Mouse (Mus musculus): ENCODE data around the gene Hoxa6. TPM values are rescaled to one million over a fixed set of nuclear protein-coding genes. Genes with fewer than 3 reads are reported as not detected.
A peak's percentile ranks its signal among the peaks of the same experiment; 100 is the strongest.

The Hoxa6 gene
- polyA plus RNA-seq, 1 experiment from 2014 or later = not detected

- Histone ChIP-seq H3K9ac (ENCODE audit: low read length) (no peak overlapping the region), H3K27ac (ENCODE audit: low read depth, low read length) (no peak overlapping the region), H3K4me1 (ENCODE audit: control insufficient read depth, insufficient read depth, low read length) (no peaks in the 10 kb centered on the region), H3K36me3 (ENCODE audit: control insufficient read depth, insufficient read depth, low read length) (no peaks in the 10 kb centered on the region), H3K9me3 (replicated peaks; ENCODE audit: control insufficient read depth, low read length) (no peaks in the 10 kb centered on the region), H3K27me3 (replicated peaks; ENCODE audit: control insufficient read depth, insufficient read depth, low read length) (peaks cover 96% of the 10 kb centered on the region), H3K4me2 (ENCODE audit: low read length) (peak overlapping the region; percentile 31), H3K4me3 (ENCODE audit: low read depth, low read length) (no peak overlapping the region)
- peak; percentile 46 for DNase-seq (ENCODE audit: low spot score)
- WGBS = under 1% methylated on average over 35 of the region's 35 CpGs
- ATAC-seq = peak; percentile 42; the same call in 1 of the 2 replicates
These were observed 36.0 kb downstream of the Hoxa6 start for GRCm38 (mm10) chr6:52172501-52172900.

- Histone ChIP-seq H3K4me3 (ENCODE audit: low read depth, low read length) (no peak overlapping the region), H3K4me2 (ENCODE audit: low read length) (no peak overlapping the region)
- ATAC-seq = no peak
These were observed 36.6 kb downstream of the Hoxa6 start for GRCm38 (mm10) chr6:52171938-52172337.

GRCm38 (mm10) chr6:52171331-52171730 is 37.2 kb downstream of the Hoxa6 start:
- ATAC-seq (no peak), DNase-seq (ENCODE audit: low spot score) (no peak)
- no peaks in the 10 kb centered on the region for H3K36me3 ChIP-seq (ENCODE audit: control insufficient read depth, insufficient read depth, low read length)
- H3K4me3 ChIP-seq (ENCODE audit: low read depth, low read length) = no peak overlapping the region
- no peaks in the 10 kb centered on the region for H3K9me3 ChIP-seq (replicated peaks; ENCODE audit: control insufficient read depth, low read length)
- peaks cover 96% of the 10 kb centered on the region for H3K27me3 ChIP-seq (replicated peaks; ENCODE audit: control insufficient read depth, insufficient read depth, low read length)
- 0% methylated on average over 4 of the region's 4 CpGs for WGBS
- H3K4me1 ChIP-seq (ENCODE audit: control insufficient read depth, insufficient read depth, low read length) = no peaks in the 10 kb centered on the region
- no peak overlapping the region for H3K27ac ChIP-seq (ENCODE audit: low read depth, low read length)
- H3K4me2 ChIP-seq (ENCODE audit: low read length) = no peak overlapping the region
- no peak overlapping the region for H3K9ac ChIP-seq (ENCODE audit: low read length)

More at GRCm38 (mm10) chr6:52171938-52172337, 36.6 kb downstream of the Hoxa6 start:
- no peak for DNase-seq (ENCODE audit: low spot score)
- no peak overlapping the region for H3K9ac ChIP-seq (ENCODE audit: low read length)
- H3K9me3 ChIP-seq (replicated peaks; ENCODE audit: control insufficient read depth, low read length) = no peaks in the 10 kb centered on the region
- H3K27ac ChIP-seq (ENCODE audit: low read depth, low read length) = no peak overlapping the region
- 1% methylated on average over 7 of the region's 7 CpGs for WGBS
- peaks cover 96% of the 10 kb centered on the region for H3K27me3 ChIP-seq (replicated peaks; ENCODE audit: control insufficient read depth, insufficient read depth, low read length)
- H3K36me3 ChIP-seq (ENCODE audit: control insufficient read depth, insufficient read depth, low read length) = no peaks in the 10 kb centered on the region
- H3K4me1 ChIP-seq (ENCODE audit: control insufficient read depth, insufficient read depth, low read length) = no peaks in the 10 kb centered on the region

GRCm38 (mm10) chr6:52170898-52171223 is 37.7 kb downstream of the Hoxa6 start:
- no peak for ATAC-seq
- H3K27ac ChIP-seq (ENCODE audit: low read depth, low read length) = no peak overlapping the region
- no peaks in the 10 kb centered on the region for H3K4me1 ChIP-seq (ENCODE audit: control insufficient read depth, insufficient read depth, low read length)
- no peak overlapping the region for H3K4me3 ChIP-seq (ENCODE audit: low read depth, low read length)
- H3K4me2 ChIP-seq (ENCODE audit: low read length) = no peak overlapping the region
- WGBS = 2% methylated on average over 5 of the region's 5 CpGs
- peaks cover 96% of the 10 kb centered on the region for H3K27me3 ChIP-seq (replicated peaks; ENCODE audit: control insufficient read depth, insufficient read depth, low read length)
- no peak overlapping the region for H3K9ac ChIP-seq (ENCODE audit: low read length)
- no peak for DNase-seq (ENCODE audit: low spot score)
- H3K9me3 ChIP-seq (replicated peaks; ENCODE audit: control insufficient read depth, low read length) = no peaks in the 10 kb centered on the region
- H3K36me3 ChIP-seq (ENCODE audit: control insufficient read depth, insufficient read depth, low read length) = no peaks in the 10 kb centered on the region

GRCm38 (mm10) chr6:52170166-52170897 is 38.2 kb downstream of the Hoxa6 start:
- H3K9ac ChIP-seq (ENCODE audit: low read length) = no peak overlapping the region
- no peaks in the 10 kb centered on the region for H3K9me3 ChIP-seq (replicated peaks; ENCODE audit: control insufficient read depth, low read length)
- H3K4me3 ChIP-seq (ENCODE audit: low read depth, low read length) = no peak overlapping the region
- DNase-seq (ENCODE audit: low spot score) = no peak
- ATAC-seq = no peak
- H3K27ac ChIP-seq (ENCODE audit: low read depth, low read length) = no peak overlapping the region
- WGBS = under 1% methylated on average over 40 of the region's 40 CpGs
- no peak overlapping the region for H3K4me2 ChIP-seq (ENCODE audit: low read length)
- H3K27me3 ChIP-seq (replicated peaks; ENCODE audit: control insufficient read depth, insufficient read depth, low read length) = peaks cover 96% of the 10 kb centered on the region
- no peaks in the 10 kb centered on the region for H3K4me1 ChIP-seq (ENCODE audit: control insufficient read depth, insufficient read depth, low read length)
- no peaks in the 10 kb centered on the region for H3K36me3 ChIP-seq (ENCODE audit: control insufficient read depth, insufficient read depth, low read length)

- Histone ChIP-seq H3K9me3 (replicated peaks; ENCODE audit: control insufficient read depth, low read length) (no peaks in the 10 kb centered on the region), H3K36me3 (ENCODE audit: control insufficient read depth, insufficient read depth, low read length) (no peaks in the 10 kb centered on the region), H3K27ac (ENCODE audit: low read depth, low read length) (no peak overlapping the region), H3K4me3 (ENCODE audit: low read depth, low read length) (no peak overlapping the region), H3K4me1 (ENCODE audit: control insufficient read depth, insufficient read depth, low read length) (no peaks in the 10 kb centered on the region), H3K4me2 (ENCODE audit: low read length) (no peak overlapping the region), H3K27me3 (replicated peaks; ENCODE audit: control insufficient read depth, insufficient read depth, low read length) (peaks cover 96% of the 10 kb centered on the region), H3K9ac (ENCODE audit: low read length) (no peak overlapping the region)
- DNase-seq (ENCODE audit: low spot score) (no peak), ATAC-seq (no peak)
- 3% methylated on average over 16 of the region's 16 CpGs for WGBS
These were observed 38.9 kb downstream of the Hoxa6 start for GRCm38 (mm10) chr6:52169499-52170165.

- H3K4me3 ChIP-seq (ENCODE audit: low read depth, low read length) = no peak overlapping the region
- H3K4me2 ChIP-seq (ENCODE audit: low read length) = no peak overlapping the region
- H3K27me3 ChIP-seq (replicated peaks; ENCODE audit: control insufficient read depth, insufficient read depth, low read length) = peaks cover 96% of the 10 kb centered on the region
- no peak overlapping the region for H3K27ac ChIP-seq (ENCODE audit: low read depth, low read length)
- H3K4me1 ChIP-seq (ENCODE audit: control insufficient read depth, insufficient read depth, low read length) = no peaks in the 10 kb centered on the region
- H3K36me3 ChIP-seq (ENCODE audit: control insufficient read depth, insufficient read depth, low read length) = no peaks in the 10 kb centered on the region
- peak; percentile 49 for DNase-seq (ENCODE audit: low spot score)
- no peak for ATAC-seq
- no peak overlapping the region for H3K9ac ChIP-seq (ENCODE audit: low read length)
- 1% methylated on average over 42 of the region's 42 CpGs for WGBS
- H3K9me3 ChIP-seq (replicated peaks; ENCODE audit: control insufficient read depth, low read length) = no peaks in the 10 kb centered on the region
These were observed 40.1 kb downstream of the Hoxa6 start for GRCm38 (mm10) chr6:52168191-52169055.

- no peak overlapping the region for H3K4me2 ChIP-seq (ENCODE audit: low read length)
- no peak for ATAC-seq
- no peaks in the 10 kb centered on the region for H3K9me3 ChIP-seq (replicated peaks; ENCODE audit: control insufficient read depth, low read length)
- no peak overlapping the region for H3K9ac ChIP-seq (ENCODE audit: low read length)
- under 1% methylated on average over 14 of the region's 14 CpGs for WGBS
- no peak overlapping the region for H3K4me3 ChIP-seq (ENCODE audit: low read depth, low read length)
- peaks cover 96% of the 10 kb centered on the region for H3K27me3 ChIP-seq (replicated peaks; ENCODE audit: control insufficient read depth, insufficient read depth, low read length)
- H3K4me1 ChIP-seq (ENCODE audit: control insufficient read depth, insufficient read depth, low read length) = no peaks in the 10 kb centered on the region
- H3K27ac ChIP-seq (ENCODE audit: low read depth, low read length) = no peak overlapping the region
- H3K36me3 ChIP-seq (ENCODE audit: control insufficient read depth, insufficient read depth, low read length) = no peaks in the 10 kb centered on the region
- no peak for DNase-seq (ENCODE audit: low spot score)
These were observed 40.8 kb downstream of the Hoxa6 start for GRCm38 (mm10) chr6:52167736-52168161.

All from forebrain, embryonic 14.5 days (tissue).